Mouse (Mus musculus) frontal cortex, adult 2 months (tissue): ENCODE measurements around the gene Khdc3. TPM values are rescaled to one million over a fixed set of nuclear protein-coding genes. Genes with fewer than 3 reads are reported as not detected.
"Not testable (repeated sequence)": the region's sequence is repeated elsewhere in the genome, so short reads cannot be mapped to it uniquely, and the experiment has no call there.

Experiments used
- DNase-seq, 2 experiments: peaks; one replicate each; pipeline ENCODE4 v3.0.0; 2022; ENCODE audit warnings: low spot score in 1 of 2; ENCODE audit errors: extremely low spot score in 1 of 2
- polyA plus RNA-seq: library from polyadenylated mRNA; depleted of rRNA; stranded (reverse); fragments of >200 nt; gene quantifications from 2 replicates; pipeline ENCODE4 v1.2.3, GENCODE M21; 2012; rRNA removed

Gene Khdc3
- polyA plus RNA-seq, 1 experiment, result 0.64 TPM

DNA sequence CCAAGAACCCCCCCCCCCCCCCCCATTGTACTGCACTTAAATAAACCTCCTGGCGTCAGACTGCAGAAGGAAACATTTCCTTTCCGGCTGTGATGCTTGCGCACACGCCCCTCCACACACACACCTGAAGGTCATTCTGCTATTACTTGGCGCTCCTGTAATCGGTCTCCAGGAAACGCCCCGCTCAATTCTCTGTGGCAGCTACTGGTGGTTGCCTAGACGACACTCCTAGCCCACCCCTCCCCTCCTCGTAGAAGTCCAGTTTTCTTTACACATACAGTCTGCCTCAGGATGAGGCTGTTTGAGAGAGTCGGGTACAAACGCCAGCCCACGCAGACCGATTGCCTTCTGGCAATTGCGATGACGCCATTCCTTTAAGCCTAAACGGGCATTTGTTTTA lies 7.1 kb upstream of the Khdc3 start:
- peak in 1 of 2 experiments; percentile 43 for DNase-seq

DNA sequence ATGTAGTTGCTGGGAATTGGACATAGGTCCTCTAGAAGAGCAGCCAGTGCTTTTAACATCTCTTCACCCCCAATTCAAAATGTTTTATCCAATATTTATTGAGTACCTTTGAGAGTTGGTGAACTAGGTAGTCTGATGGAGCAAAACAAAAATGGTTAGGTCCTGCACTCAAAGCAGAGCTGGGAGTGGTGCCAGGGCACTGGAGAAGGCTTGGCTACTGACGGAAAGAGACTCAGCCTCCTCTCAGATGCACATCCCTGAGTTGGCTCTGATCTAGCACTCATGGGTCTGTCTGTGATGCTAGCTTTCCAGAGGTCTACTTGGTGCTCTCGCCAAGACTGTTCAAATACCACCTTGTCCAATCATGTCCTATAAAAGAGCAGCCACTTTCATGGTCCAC lies 3.7 kb upstream of the Khdc3 start:
- DNase-seq, result no peak

DNA sequence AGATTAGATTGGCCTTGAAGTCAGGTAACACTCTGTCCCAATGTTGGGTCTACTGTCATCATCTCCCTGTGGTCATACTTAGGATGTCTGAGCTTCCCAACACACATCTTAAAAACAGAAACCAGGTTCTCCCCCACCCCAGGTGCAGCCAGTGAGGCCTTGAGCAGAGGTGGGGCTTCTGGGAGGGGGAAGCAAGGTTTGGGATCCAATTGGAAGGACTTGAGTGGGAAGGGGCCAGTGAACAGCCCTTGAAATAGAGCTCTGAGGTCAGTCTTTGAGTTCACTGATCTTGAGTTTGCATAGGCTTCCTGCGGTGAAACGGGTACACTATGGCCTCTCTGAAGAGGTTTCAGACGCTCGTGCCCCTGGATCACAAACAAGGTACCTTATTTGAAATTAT lies 545 bp downstream of the Khdc3 start, which contains the start of gene Gm20509:
Gene Gm20509 (plus strand): TSS at position 290 of the 400 bp plus-strand sequence.
- DNase-seq, result no peak

DNA sequence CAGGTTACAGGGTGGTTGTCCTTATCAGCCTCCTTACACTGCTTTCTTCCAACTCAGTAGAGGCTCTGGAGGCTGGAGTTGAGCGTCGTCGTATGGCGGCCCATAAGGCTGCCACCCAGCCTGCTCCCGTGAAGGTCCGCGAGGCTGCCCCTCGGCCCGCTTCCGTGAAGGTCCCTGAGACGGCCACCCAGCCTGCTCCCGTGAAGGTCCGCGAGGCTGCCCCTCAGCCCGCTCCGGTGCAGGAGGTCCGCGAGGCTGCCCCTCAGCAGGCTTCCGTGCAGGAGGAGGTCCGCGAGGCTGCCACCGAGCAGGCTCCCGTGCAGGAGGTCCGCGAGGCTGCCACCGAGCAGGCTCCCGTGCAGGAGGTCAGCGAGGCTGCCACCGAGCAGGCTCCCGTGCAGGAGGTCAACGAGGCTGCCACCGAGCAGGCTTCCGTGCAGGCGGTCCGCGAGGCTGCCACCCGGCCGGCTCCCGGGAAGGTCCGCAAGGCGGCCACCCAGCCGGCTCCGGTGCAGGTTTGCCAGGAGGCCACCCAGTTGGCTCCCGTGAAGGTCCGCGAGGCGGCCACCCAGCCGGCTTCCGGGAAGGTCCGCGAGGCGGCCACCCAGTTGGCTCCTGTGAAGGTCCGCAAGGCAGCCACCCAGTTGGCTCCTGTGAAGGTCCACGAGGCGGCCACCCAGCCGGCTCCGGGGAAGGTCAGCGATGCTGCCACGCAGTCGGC lies 1.7 kb downstream of the Khdc3 start:
- no peak for DNase-seq

DNA sequence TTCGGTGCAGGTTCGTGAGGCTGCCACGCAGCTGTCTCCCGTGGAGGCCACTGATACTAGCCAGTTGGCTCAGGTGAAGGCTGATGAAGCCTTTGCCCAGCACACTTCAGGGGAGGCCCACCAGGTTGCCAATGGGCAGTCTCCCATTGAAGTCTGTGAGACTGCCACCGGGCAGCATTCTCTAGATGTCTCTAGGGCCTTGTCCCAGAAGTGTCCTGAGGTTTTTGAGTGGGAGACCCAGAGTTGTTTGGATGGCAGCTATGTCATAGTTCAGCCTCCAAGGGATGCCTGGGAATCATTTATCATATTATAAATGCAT lies 2.2 kb downstream of the Khdc3 start:
- no peak for DNase-seq

DNA sequence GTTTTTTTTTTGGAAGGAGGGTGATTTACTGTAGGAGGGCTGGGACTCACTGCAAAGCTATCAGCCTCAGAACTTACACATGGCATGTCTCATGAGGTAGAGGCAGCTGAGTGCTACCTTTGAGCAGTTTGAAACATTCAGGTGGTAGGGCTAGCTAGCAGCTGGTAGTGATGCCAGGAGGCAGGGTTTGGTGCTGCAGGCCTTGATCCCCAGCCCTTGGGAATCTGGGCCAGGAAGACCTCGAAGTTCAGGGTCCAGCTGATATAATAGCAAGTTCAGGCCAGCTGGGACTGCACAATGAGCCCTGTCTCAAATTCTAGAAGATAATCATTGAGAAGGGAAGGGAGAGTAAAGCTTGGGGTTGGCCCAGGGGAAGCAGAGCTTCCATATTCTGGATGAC lies 3.5 kb downstream of the Khdc3 start:
- no peak for DNase-seq

DNA sequence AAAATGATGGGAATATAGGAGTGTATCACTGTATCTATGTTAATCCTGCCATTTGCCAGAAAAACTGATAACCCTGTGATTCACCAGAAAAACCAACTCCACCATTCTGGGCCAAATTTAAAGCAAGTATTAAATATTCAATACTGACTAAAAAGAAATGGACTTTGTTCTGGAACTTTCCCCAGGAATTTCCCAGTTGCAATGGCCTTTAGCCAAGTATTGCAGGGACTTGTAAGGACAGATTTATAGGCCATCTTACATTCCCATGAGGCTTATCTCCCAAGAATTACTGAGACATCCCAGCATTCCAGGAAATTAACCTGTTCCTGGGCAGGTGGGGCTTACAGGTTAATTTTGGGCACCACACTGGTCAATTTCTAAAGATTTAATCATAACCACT lies 4.1 kb downstream of the Khdc3 start:
- DNase-seq, result no peak

DNA sequence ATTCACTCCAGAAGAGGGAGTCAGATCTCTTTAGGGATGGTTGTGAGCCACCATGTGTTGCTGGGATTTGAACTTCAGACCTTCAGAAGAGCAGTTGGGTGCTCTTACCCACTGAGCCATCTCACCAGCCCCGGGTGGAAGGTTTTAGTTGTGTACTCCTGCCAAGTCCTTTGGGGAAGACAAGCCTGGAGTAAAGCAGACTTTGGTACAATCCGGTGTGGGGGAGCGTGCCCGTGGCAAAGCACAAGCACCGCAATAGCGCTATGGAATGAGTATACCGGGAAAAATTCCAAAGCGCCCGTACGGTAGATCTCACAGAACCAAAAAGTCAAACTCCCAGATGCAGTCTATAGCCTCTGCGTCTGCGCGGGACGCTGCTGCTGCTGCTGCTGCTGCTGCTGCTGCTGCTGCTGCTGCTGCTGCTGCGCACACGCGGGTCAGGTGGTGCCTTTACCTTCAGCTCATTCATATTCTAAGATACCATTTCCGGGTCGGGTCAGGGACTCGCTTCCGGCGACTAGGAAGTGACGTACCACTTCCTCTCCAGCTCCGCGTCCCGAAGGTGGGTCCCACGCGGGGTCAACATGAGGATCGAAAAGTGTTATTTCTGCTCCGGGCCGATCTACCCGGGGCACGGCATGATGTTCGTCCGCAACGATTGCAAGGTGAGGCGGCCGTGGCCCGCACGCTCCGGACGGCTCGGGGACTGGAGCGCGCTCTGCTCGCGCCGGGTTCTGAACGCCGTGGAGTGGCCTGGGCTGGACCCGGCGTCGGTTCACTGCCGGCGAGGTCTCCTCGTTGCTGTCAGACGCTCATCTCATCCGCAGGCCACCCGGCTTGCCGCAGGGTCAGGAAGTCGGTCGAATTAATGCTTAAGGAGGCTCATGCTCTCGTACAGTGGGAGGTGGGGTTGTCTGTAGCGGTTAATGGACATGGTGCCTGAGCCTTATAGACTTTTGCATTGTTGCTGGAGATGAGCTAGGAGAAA lies 11.6 kb downstream of the Khdc3 start, which contains the start of gene Rsl24d1:
Gene Rsl24d1 (plus strand): TSS at position 508 of the 988 bp plus-strand sequence.
- peak; percentile 93 to 97 for DNase-seq

DNA sequence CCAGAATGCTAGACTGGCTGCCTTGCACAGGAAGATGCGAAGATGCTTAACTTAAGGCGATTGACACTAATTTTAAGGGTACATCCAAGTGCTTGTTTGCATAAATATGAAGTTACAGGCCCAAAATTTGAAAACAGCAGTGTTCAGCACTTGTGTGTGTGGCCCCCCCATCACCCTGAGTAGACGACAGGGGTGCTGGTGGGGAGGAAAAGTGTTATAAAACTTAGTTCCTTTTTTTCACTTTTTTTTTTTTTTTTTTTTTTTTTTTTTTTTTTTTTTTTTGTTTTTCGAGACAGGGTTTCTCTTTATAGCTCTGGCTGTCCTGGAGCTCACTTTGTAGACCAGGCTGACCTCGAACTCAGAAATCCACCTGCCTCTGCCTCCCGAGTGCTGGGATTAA lies 15.1 kb downstream of the Khdc3 start:
- DNase-seq, result not testable (repeated sequence)

DNA sequence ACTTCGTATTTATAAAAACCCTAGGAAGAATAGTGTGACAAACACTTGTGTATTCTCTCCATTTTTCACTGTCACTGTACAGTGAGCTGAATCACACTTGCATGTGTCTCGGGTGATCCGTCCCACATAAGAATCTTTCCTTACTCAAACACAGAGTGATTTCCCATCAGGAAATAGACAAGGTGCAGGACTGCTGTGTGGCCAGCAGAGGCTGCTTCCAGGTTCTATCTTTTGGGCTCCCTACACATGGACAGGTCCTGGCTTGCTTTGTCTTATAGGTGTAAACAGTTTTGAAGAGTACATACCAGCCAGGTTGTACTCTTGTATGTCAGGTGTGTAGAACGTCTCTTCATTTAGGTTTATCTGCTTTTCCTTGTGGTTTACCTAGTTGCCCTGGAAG lies 16.4 kb downstream of the Khdc3 start:
- no peak for DNase-seq

DNA sequence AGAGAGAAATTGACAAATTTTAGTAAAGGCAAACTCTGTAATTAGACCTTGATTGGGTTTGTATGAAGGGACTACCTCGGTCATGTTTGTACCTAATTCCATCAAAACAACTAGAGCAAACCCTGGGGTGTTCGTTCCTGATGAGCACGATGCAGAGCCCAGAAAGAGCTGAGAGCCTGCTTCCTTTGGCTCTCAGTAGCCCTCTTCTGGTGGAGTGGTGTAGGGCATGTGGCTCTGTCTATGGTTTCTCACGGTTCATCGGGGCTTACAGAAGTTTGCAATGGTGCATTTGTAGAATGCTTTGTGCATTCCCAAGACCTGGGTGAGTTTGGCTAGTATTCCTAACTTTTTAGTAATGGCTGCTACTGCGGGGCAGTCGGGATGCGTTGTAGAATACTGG lies 20.1 kb downstream of the Khdc3 start:
- DNase-seq, result peak in 1 of 2 experiments; percentile 52

DNA sequence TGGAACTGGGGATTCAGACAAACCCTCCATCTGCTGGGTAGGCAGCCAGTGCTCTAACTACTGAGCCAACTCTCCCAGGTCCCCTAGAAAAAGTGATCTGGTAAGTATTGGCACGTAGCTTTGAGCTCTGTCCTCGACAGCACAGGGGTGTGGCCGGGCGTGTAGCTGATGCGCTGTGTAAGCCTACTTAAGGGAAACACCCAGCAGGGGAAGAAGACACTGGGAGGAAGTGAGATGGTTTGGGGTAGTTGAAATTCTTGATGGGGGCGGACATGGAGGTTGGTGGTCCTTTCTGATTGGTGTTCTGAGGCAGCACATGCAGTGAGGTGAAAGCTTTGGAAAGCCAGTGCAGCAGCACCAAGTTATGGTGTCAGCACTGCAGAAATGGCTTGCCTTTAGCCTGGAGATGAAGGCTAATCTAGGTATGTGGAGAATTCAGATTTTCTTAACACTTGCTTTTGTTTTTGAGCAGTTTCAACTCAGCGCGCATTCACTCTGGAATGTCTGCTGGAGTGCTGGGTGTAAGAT lies 23.5 kb downstream of the Khdc3 start:
- DNase-seq, result no peak

DNA sequence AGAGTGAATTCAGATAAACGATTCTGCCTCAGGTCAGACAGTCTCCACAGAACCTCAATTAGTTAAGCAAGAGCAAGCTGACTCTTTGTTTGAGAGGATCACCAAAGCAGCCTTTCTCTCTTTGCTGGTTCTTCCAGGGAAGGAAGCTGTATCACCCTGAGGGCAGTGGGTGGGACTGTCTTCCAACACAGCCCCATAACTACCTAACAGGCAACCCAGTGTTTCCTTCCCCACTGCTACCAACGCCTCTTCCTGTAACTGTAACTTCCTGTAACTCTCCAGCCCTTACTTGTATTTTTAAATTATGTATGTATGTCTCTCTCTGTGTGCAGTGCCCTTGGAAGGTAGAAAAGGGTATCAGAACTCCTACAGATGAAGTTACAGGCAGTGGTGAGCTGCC lies 25.8 kb downstream of the Khdc3 start:
- DNase-seq, result no peak

DNA sequence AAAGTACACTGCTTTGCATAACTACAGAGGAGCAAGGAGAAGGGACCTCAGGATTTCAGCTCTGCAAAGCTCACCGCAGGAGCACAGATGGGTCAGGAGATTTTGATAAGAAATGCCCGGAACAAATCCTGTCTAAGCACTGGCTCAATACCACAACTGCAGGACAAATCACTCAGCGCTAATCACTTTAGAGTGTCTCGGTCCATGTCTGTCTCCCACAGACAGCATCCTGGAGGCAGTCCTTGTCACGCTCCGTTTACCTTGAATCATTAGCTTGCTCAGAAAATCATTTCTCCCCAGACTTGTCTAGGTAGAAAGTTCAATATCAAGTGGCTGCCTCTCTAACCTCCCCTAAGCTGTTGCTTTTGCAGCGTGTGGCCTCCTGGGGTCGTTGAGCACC lies 28.2 kb downstream of the Khdc3 start:
- no peak for DNase-seq

DNA sequence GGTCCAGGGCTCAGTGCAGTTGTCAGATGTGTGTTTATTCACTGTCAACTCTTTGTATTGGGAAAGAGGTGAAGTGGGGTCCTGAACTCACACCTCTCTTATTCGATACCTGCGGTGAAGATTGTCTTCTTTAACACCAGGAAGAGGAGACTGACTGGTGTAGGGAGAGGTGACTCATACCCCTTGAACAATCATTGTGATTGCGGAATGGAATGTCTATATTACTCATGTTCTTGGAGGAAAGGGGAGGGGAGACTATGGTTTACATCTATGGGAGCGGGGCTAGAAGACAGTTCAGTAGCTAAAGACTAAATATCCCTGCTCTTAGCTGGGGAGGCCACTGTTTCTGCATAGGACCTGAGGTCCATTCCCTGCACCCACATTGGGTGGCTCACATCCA lies 28.9 kb downstream of the Khdc3 start:
- no peak for DNase-seq

DNA sequence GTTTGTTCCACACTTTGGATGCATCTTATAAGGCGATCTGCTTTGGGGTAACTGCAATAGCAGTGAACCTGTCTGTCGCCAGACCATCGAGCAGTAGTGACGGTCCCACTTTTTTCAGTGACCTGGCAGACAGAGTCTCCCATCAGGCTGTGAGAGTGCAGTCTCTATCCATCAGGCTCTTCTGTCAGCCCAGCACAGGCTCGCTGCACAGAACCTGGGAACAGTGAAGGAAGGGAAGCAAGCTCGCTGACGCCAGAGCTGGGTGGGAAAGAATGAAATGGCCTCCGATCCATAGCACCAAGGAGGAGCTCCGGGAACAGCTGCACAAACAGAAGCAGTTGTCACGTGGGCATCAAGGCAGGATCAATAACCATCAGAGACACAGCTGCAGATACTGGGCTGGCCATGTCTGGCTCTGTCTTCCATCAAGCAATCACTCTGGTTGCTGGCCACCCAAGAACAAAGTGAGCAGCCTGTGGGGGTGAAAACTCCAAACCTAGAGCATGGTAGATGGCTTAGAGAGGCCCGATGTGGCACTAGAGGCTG lies 35.8 kb downstream of the Khdc3 start:
- no peak for DNase-seq

Other genes with a start within 250 kb of the Khdc3 start
- gene Pygo1, start 176.2 kb upstream of the Khdc3 start, polyA plus RNA-seq, result 11.3 and 13.8 TPM in 2 replicates
- gene Dyx1c1, start 143.1 kb upstream of the Khdc3 start, polyA plus RNA-seq, result 1.9 and 3.3 TPM in 2 replicates
- not detected in 2 replicates for gene Gm44503, start 143.0 kb upstream of the Khdc3 start, polyA plus RNA-seq
- gene Ccpg1os, start 116.5 kb upstream of the Khdc3 start, polyA plus RNA-seq, result 15.9 and 18.3 TPM in 2 replicates
- 77.0 and 85.4 TPM in 2 replicates for gene Ccpg1, start 116.4 kb upstream of the Khdc3 start, polyA plus RNA-seq
- 18.3 and 24.3 TPM in 2 replicates for gene Pigb, start 61.5 kb upstream of the Khdc3 start, polyA plus RNA-seq
- gene Rab27a, start 57.0 kb upstream of the Khdc3 start, polyA plus RNA-seq, result 3.8 and 3.9 TPM in 2 replicates
- not detected in 2 replicates for gene Gm20509, start 634 bp downstream of the Khdc3 start, polyA plus RNA-seq
- 66.1 and 67.8 TPM in 2 replicates for gene Rsl24d1, start 11.6 kb downstream of the Khdc3 start, polyA plus RNA-seq